Mouse (Mus musculus): ENCODE results near the gene Fars2.
"Not testable (repeated sequence)": the region's sequence is repeated elsewhere in the genome, so short reads cannot be mapped to it uniquely, and the experiment has no call there.

- TF ChIP-seq EP300, CTCF (IDR thresholded peaks at IDR 0.05; ENCODE audit: low read depth): not testable (repeated sequence)
Observed at GRCm38 (mm10) chr13:36172981-36173380, 55.8 kb downstream of the Fars2 start.

Data from liver, postnatal 0 days (tissue).